Mouse (Mus musculus): ENCODE data around the gene Ripor3. TPM values are rescaled to one million over a fixed set of nuclear protein-coding genes. Genes with fewer than 3 reads are reported as not detected.
A peak's percentile ranks its signal among the peaks of the same experiment; 100 is the strongest.

The Ripor3 gene
- total RNA-seq, 2 experiments from 2014 or later, result 3.5 to 5.8 TPM

- DNase-seq, result no peak
These were observed 22.8 kb downstream of the Ripor3 start for GRCm38 (mm10) chr2:167987640-167988039.

- DNase-seq, result peak; percentile 68
These were observed 23.7 kb downstream of the Ripor3 start for GRCm38 (mm10) chr2:167986762-167987161.

- DNase-seq, result no peak
These were observed 25.5 kb downstream of the Ripor3 start for GRCm38 (mm10) chr2:167984946-167985345.

GRCm38 (mm10) chr2:167984371-167984770 lies 26.0 kb downstream of the Ripor3 start:
- no peak for DNase-seq

- DNase-seq, result no peak
These were observed 27.8 kb downstream of the Ripor3 start for GRCm38 (mm10) chr2:167982646-167983045.

GRCm38 (mm10) chr2:167980391-167980790 lies 30.0 kb downstream of the Ripor3 start:
- no peak for DNase-seq

- DNase-seq, result no peak
These were observed 32.1 kb downstream of the Ripor3 start for GRCm38 (mm10) chr2:167978271-167978670.

- no peak for DNase-seq
These were observed 34.7 kb downstream of the Ripor3 start for GRCm38 (mm10) chr2:167975746-167976145.

- DNase-seq, result no peak
These were observed 37.6 kb downstream of the Ripor3 start for GRCm38 (mm10) chr2:167972809-167973208.

- DNase-seq, result no peak
These were observed 38.3 kb downstream of the Ripor3 start for GRCm38 (mm10) chr2:167972146-167972545.

- no peak for DNase-seq
These were observed 40.4 kb downstream of the Ripor3 start for GRCm38 (mm10) chr2:167969851-167970541.

GRCm38 (mm10) chr2:167968504-167968903 lies 41.9 kb downstream of the Ripor3 start:
- DNase-seq, result no peak

GRCm38 (mm10) chr2:167965911-167966310 lies 44.5 kb downstream of the Ripor3 start:
- DNase-seq, result no peak

GRCm38 (mm10) chr2:167964320-167964719 lies 46.1 kb downstream of the Ripor3 start:
- DNase-seq, result no peak

- DNase-seq, result no peak
These were observed 46.6 kb downstream of the Ripor3 start for GRCm38 (mm10) chr2:167963778-167964300.

GRCm38 (mm10) chr2:167963176-167963575 lies 47.2 kb downstream of the Ripor3 start:
- DNase-seq, result no peak

- no peak for DNase-seq
These were observed 48.1 kb downstream of the Ripor3 start for GRCm38 (mm10) chr2:167962347-167962746.

- no peak for DNase-seq
These were observed 49.8 kb downstream of the Ripor3 start for GRCm38 (mm10) chr2:167960584-167960983.

GRCm38 (mm10) chr2:167959996-167960395 lies 50.4 kb downstream of the Ripor3 start:
- no peak for DNase-seq

GRCm38 (mm10) chr2:167959384-167959911 lies 51.0 kb downstream of the Ripor3 start:
- no peak for DNase-seq

GRCm38 (mm10) chr2:167958843-167959242 lies 51.6 kb downstream of the Ripor3 start:
- DNase-seq, result peak; percentile 61

- DNase-seq, result peak; percentile 57
These were observed 52.2 kb downstream of the Ripor3 start for GRCm38 (mm10) chr2:167958082-167958788.

GRCm38 (mm10) chr2:167957539-167957938 lies 52.9 kb downstream of the Ripor3 start:
- DNase-seq, result no peak

Data from gastrocnemius, postnatal 10 days (tissue).